Comparison of ENCODE assay signal across 18 mouse cellular contexts in genomic region chr4:62533729-62534128, GRCm38 (mm10). TPM values are rescaled to one million over a fixed set of nuclear protein-coding genes. Genes with fewer than 3 reads are reported as not detected.
"Had no signal": no experiment of that assay in that cellular context is flagged by ENCODE, and none has a peak within 500 bp of the region (broad histone marks: within the 10 kb centered on the region; RNA-seq: fewer than 3 reads in every experiment).

No protein-coding gene starts in this region.

- H3K36me3 ChIP-seq: kidney, embryonic 15.5 days; limb, embryonic 15.5 days; liver, embryonic 12.5 days; liver, embryonic 15.5 days; lung, embryonic 15.5 days had no signal

- H3K9me3 ChIP-seq: kidney, embryonic 15.5 days; liver, embryonic 12.5 days; liver, embryonic 15.5 days; lung, embryonic 15.5 days; megakaryocyte, embryonic 14.5 days had no signal

- H3K4me3 ChIP-seq: kidney, embryonic 15.5 days; limb, embryonic 15.5 days; liver, embryonic 12.5 days; liver, embryonic 15.5 days; lung, embryonic 15.5 days; megakaryocyte, embryonic 14.5 days had no signal

- H3K4me1 ChIP-seq: kidney, embryonic 15.5 days had no signal

- H3K27ac ChIP-seq: kidney, embryonic 15.5 days; limb, embryonic 15.5 days; liver, embryonic 12.5 days; liver, embryonic 15.5 days; lung, embryonic 15.5 days had no signal

- H3K9ac ChIP-seq: kidney, embryonic 15.5 days; limb, embryonic 15.5 days; liver, embryonic 12.5 days; liver, embryonic 15.5 days; lung, embryonic 15.5 days had no signal

- H3K4me2 ChIP-seq: kidney, embryonic 15.5 days; limb, embryonic 15.5 days; liver, embryonic 12.5 days; liver, embryonic 15.5 days; lung, embryonic 15.5 days; midbrain, embryonic 11.5 days had no signal

- ATAC-seq: liver, embryonic 12.5 days had no signal

- H3K27me3 ChIP-seq: kidney, embryonic 15.5 days; limb, embryonic 15.5 days; liver, embryonic 12.5 days; lung, embryonic 15.5 days had no signal

- DNase-seq: kidney, adult 8-10 months; kidney, postnatal 10 days; kidney, postnatal 4 days; left cerebral cortex, postnatal 4 days; lung, adult 18-20 months; lung, postnatal 10 days; lung, postnatal 36 days; midbrain, embryonic 14.5 days; thymus, adult 18-20 months; thymus, postnatal 36 days had no signal

RNA-seq across cellular contexts. Expression of gene 4933430I17Rik, which starts 8.6 kb away (rescaled TPM):
- polyA plus RNA-seq: spleen, adult 2 months had no signal
